In the genomic region with DNA sequence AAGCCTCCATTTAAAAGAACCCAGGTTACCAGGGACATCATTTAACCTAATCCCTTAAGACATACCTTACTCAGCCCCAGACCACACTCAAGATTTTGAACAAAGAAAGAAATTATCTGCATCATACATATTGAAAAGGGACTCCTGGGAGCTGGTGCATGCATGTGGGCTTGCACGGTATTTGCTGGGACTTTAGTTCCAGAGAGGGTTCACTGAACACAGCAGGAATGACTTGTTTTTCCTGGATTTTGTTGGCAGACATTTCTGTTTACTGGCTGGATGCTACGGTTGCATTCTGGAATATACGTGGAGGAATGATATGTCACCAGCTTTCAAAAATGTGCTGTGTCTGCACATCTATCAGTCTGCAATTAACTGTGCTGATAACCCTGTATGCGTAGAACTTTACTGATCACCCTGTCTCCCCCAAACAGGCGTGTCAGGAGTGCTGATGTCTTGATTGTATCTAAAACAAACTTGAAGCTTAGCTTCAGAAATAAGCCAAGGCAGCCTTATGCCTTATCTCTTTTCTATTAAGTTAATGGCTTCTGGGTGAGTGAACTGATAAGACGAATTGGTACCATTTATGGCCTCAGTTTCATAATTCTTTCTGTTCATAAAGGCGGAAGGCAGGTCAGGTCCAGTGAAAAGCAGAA, we compare ENCODE assay signal across 26 mouse cellular contexts. TPM values are rescaled to one million over a fixed set of nuclear protein-coding genes. Genes with fewer than 3 reads are reported as not detected.
DNase-seq lines count a peak whose midpoint lies in the region; ATAC-seq and TF ChIP-seq lines count a peak whose summit lies in the region.
"Had no signal": no experiment of that assay in that cellular context is flagged by ENCODE, and none has a peak within 500 bp of the region (broad histone marks: within the 10 kb centered on the region; RNA-seq: fewer than 3 reads in every experiment).

No protein-coding gene starts in this region.

- no peak for TF ChIP-seq EP300 in liver, postnatal 0 days (IDR thresholded peaks at IDR 0.05; ENCODE audit: low read depth)

- TF ChIP-seq POLR2A in liver, adult 2 months (IDR thresholded peaks at IDR 0.05; ENCODE audit: extremely low read depth, insufficient read depth, low read length): no peak

- no peaks in the 10 kb centered on the region for H3K79me2 ChIP-seq in liver, adult 2 months (ENCODE audit: control insufficient read depth, insufficient read depth, low read length)

- no peaks in the 10 kb centered on the region for H3K4me1 ChIP-seq in liver, adult 2 months (ENCODE audit: control insufficient read depth, insufficient read depth, low read length)
- H3K4me1 ChIP-seq in liver, postnatal 0 days (ENCODE audit: insufficient read depth): no peaks in the 10 kb centered on the region
- H3K4me1 ChIP-seq: forebrain, embryonic 15.5 days; limb, embryonic 13.5 days; liver, embryonic 13.5 days; lung, embryonic 15.5 days; neural tube, embryonic 15.5 days had no signal

- POLR2A ChIA-PET in Patski (lab: Charles Lee): no interaction called here

- no peaks in the 10 kb centered on the region for H3K9me3 ChIP-seq in liver, postnatal 0 days (ENCODE audit: low read length)
- H3K9me3 ChIP-seq: forebrain, embryonic 15.5 days; heart, embryonic 13.5 days; limb, embryonic 13.5 days; liver, embryonic 13.5 days; lung, embryonic 15.5 days; neural tube, embryonic 15.5 days had no signal

- no peak overlapping the region for H3K27ac ChIP-seq in liver, adult 2 months (replicated peaks; ENCODE audit: insufficient read depth, low read depth, low read length)
- H3K27ac ChIP-seq in liver, postnatal 0 days (ENCODE audit: low read depth): no peak overlapping the region
- H3K27ac ChIP-seq: forebrain, embryonic 15.5 days; heart, adult 2 months; heart, embryonic 13.5 days; limb, embryonic 13.5 days; liver, embryonic 13.5 days; lung, embryonic 15.5 days; neural tube, embryonic 15.5 days; stomach, postnatal 0 days had no signal

- ATAC-seq in liver, postnatal 0 days: no peak
- peak; percentile 42 for ATAC-seq in Patski
- ATAC-seq: CD4-positive, CD25-positive, alpha-beta regulatory T cell, adult 4 months; forebrain, embryonic 15.5 days had no signal

- no peak for TF ChIP-seq CTCF in liver, adult 2 months (IDR thresholded peaks at IDR 0.05; ENCODE audit: low read depth, low read length)
- TF ChIP-seq CTCF in liver, postnatal 0 days (IDR thresholded peaks at IDR 0.05; ENCODE audit: low read depth): no peak
- no peak for TF ChIP-seq CTCF in Patski (IDR thresholded peaks at IDR 0.05)

- CTCF ChIA-PET in Patski (lab: Charles Lee): interaction anchor here (1.0 to 1.2 kb wide), 2 partner anchors 10 to 75 kb away, joined by 3 read pairs; no protein-coding TSS in a partner anchor

- H3K36me3 ChIP-seq in liver, adult 2 months (ENCODE audit: control insufficient read depth, insufficient read depth, low read length): no peaks in the 10 kb centered on the region
- no peaks in the 10 kb centered on the region for H3K36me3 ChIP-seq in liver, postnatal 0 days (replicated peaks; ENCODE audit: insufficient read depth, low read length)
- H3K36me3 ChIP-seq: forebrain, embryonic 15.5 days; heart, embryonic 13.5 days; limb, embryonic 13.5 days; liver, embryonic 13.5 days; lung, embryonic 15.5 days; neural tube, embryonic 15.5 days had no signal

- no peak overlapping the region for H3K4me3 ChIP-seq in liver, adult 2 months (ENCODE audit: insufficient read depth, low read depth, low read length)
- no peak overlapping the region for H3K4me3 ChIP-seq in liver, postnatal 0 days (ENCODE audit: low read depth, low read length)
- H3K4me3 ChIP-seq: forebrain, embryonic 15.5 days; heart, adult 2 months; heart, embryonic 13.5 days; limb, embryonic 13.5 days; liver, embryonic 13.5 days; lung, embryonic 15.5 days; neural tube, embryonic 15.5 days had no signal

- no peaks in the 10 kb centered on the region for H3K27me3 ChIP-seq in liver, adult 2 months (ENCODE audit: control insufficient read depth, insufficient read depth, low read length)
- no peaks in the 10 kb centered on the region for H3K27me3 ChIP-seq in liver, postnatal 0 days (ENCODE audit: insufficient read depth, low read length)
- no peaks in the 10 kb centered on the region for H3K27me3 ChIP-seq in Patski
- H3K27me3 ChIP-seq: forebrain, embryonic 15.5 days; heart, embryonic 13.5 days; limb, embryonic 13.5 days; liver, embryonic 13.5 days; lung, embryonic 15.5 days; neural tube, embryonic 15.5 days had no signal

- peak; percentile 23 for DNase-seq in liver, adult 2 months (ENCODE audit: extremely low read depth, low read depth, low spot score)
- no peak for DNase-seq in liver, postnatal 0 days
- no peak for DNase-seq in Patski (ENCODE audit: low read depth, low spot score)
- peak; percentile 9 to 45 for DNase-seq in kidney, adult 8-10 months
- DNase-seq in kidney, postnatal 14 days: peak; percentile 44
- DNase-seq in cerebellum, postnatal 10 days: no peak
- no peak for DNase-seq in ovary, postnatal 14 days (ENCODE audit: low spot score)
- DNase-seq: adrenal gland, adult 8-10 months; cerebellum, adult 18-20 months; gastrocnemius, postnatal 10 days; heart, adult 2 months; heart, postnatal 14 days; liver, embryonic 13.5 days; lung, postnatal 4 days; thymus, adult 2 months had no signal

- WGBS in liver, adult 2 months: 56% methylated on average over 7 of the region's 7 CpGs
- WGBS in liver, postnatal 0 days (ENCODE audit: insufficient replicate concordance): 63% methylated on average over 7 of the region's 7 CpGs

- no peak overlapping the region for H3K4me2 ChIP-seq in liver, postnatal 0 days (ENCODE audit: low read depth, low read length)
- H3K4me2 ChIP-seq: forebrain, embryonic 15.5 days; heart, embryonic 13.5 days; limb, embryonic 13.5 days; liver, embryonic 13.5 days; lung, embryonic 15.5 days; neural tube, embryonic 15.5 days had no signal

- H3K9ac ChIP-seq in liver, adult 2 months (ENCODE audit: low read depth, low read length): no peak overlapping the region
- H3K9ac ChIP-seq in liver, postnatal 0 days (replicated peaks): no peak overlapping the region
- H3K9ac ChIP-seq: forebrain, embryonic 15.5 days; heart, embryonic 13.5 days; limb, embryonic 13.5 days; liver, embryonic 13.5 days; lung, embryonic 15.5 days; neural tube, embryonic 15.5 days had no signal

- in situ Hi-C loops in Patski (cut with MboI; ENCODE audit: low pct_unique_long_range_greater_than_20kb): no loop called here

RNA-seq across cellular contexts. Expression of gene Gm10663, which starts 23.1 kb away (rescaled TPM):
- total RNA-seq in liver, adult 2 months (2014; rRNA removed): not detected in 2 replicates
- polyA plus RNA-seq in liver, adult 2 months (2012; rRNA removed): not detected in 2 replicates
- polyA plus RNA-seq in liver, postnatal 0 days (2015; fragmentation: Nextera tagmentation; extraction: Ambion mirVana): not detected in 2 replicates
- polyA plus RNA-seq in Patski (2021): not detected
- total RNA-seq: adrenal gland, adult 8-10 months; gastrocnemius, postnatal 10 days; heart, adult 2 months; heart, postnatal 14 days; left cerebral cortex, postnatal 14 days; megakaryocyte-erythroid progenitor cell, adult 5-6 weeks had no signal
- polyA plus RNA-seq: CD4-positive, CD25-positive, alpha-beta regulatory T cell, adult 4 months; forebrain, embryonic 15.5 days; heart, adult 2 months; heart, embryonic 13.5 days; hindbrain, embryonic 11.5 days; limb, embryonic 13.5 days; liver, embryonic 13.5 days; lung, embryonic 15.5 days; neural tube, embryonic 15.5 days; small intestine, adult 2 months; stomach, postnatal 0 days; thymus, adult 2 months had no signal

RNA-seq across cellular contexts. Expression of gene BC030870, which starts 31.5 kb away (rescaled TPM):
- not detected in 2 replicates for total RNA-seq in liver, adult 2 months (2014; rRNA removed)
- polyA plus RNA-seq in liver, adult 2 months (2012; rRNA removed): not detected in 2 replicates
- polyA plus RNA-seq in liver, postnatal 0 days (2015; fragmentation: Nextera tagmentation; extraction: Ambion mirVana): 0.20 and 0.27 TPM in 2 replicates
- polyA plus RNA-seq in Patski (2021): not detected
- total RNA-seq: adrenal gland, adult 8-10 months; gastrocnemius, postnatal 10 days; heart, adult 2 months; heart, postnatal 14 days; left cerebral cortex, postnatal 14 days; megakaryocyte-erythroid progenitor cell, adult 5-6 weeks had no signal
- polyA plus RNA-seq: CD4-positive, CD25-positive, alpha-beta regulatory T cell, adult 4 months; forebrain, embryonic 15.5 days; heart, adult 2 months; hindbrain, embryonic 11.5 days; neural tube, embryonic 15.5 days; thymus, adult 2 months had no signal

Comparison
In these comparisons a context has a peak if more than half of its experiments do, and no peak if none do; other contexts are left out.
1. DNase-seq: peak in liver, adult 2 months (single experiment), kidney, adult 8-10 months (2 of 2) and kidney, postnatal 14 days (single experiment); none in liver, postnatal 0 days (single experiment), Patski (single experiment), cerebellum, postnatal 10 days (0 of 2) and ovary, postnatal 14 days (single experiment).